Mouse (Mus musculus) CD8-positive naive resting alpha-beta T cell, adult 57 days (primary cell): Measurements from ENCODE around the gene Cd3d. TPM values are rescaled to one million over a fixed set of nuclear protein-coding genes. Genes with fewer than 3 reads are reported as not detected.

Experiments
- total RNA-seq: library from RNA; stranded (reverse); gene quantifications from one replicate; pipeline ENCODE4 v1.2.4, GENCODE M21; 2023

The Cd3d gene
- total RNA-seq = 490 TPM

DNA sequence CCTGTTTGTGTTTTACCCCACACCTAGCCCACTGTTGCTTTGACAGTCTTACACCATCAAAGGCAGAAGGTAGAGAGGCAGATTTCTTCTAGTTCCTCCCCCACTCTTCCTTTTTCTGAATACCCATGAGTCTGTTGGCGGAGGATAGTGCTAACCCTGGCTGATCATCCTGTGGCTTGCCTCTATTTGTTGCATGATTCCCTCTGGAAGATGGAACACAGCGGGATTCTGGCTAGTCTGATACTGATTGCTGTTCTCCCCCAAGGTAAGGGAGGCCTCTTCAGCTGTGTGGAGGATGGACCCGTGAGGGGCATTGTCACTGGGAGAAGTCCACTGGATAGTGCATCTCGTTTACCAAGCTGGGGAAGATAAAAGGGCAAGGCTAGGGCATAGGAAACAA, at the start of gene Cd3d:
Cd3d (plus strand) TSS at position 111 of the 400 bp plus-strand sequence.

DNA sequence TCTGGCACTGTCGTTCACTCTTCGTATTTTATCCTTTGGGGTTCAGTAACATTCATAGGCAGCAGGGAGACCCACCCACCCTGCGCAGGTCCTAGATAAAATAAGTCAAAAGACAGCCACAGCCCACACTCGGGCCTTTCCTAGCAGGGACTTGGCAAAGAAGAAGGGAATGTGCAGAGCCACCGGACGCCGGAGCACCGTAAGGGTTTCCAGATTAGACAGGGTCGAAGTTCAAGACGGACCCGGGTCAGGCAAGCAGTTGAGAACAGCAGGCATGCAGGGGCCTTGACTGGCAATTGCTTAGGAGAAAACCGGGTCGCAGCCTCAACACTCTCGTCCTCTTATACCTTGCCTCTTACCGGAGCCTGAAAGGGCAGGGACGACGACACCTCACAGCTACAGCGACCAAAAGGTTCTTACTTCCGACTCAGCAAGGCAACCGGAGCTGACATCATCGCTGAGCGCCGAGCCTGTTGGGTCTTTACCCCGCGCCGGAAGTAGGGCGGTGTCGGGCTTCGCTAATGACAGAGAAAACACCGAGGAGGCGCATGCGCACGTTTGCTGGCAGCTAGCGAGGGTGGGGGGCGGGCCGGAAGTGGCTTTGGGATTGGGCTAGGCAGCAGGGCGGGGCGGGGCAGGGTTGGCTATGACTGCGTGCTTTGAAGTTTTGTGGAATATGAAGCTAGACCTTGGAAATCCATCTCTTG, 16.3 kb upstream of the Cd3d start, which contains the start of gene Ube4a:
Ube4a (minus strand) TSS at position 475 of the 707 bp plus-strand sequence.

DNA sequence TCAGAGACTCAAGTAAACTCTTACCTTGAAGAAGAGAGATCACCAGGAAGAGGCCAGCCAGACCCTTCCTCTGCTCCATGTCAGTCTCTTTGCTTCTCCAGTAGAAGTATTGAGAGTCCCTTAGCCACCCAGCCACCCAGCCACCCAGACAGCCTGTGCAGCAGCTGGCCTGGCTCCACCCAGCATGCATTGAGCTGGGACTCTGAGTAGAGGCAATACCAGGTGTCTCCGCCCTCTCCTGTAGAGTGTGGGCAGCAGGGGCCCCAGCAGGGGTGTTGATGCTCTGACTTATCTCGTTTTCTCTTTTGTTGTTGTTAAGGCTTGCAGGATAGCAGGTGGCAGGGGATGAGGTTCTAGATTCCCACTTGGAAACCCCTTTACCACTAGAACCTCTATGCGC, 1.3 kb upstream of the Cd3d start, which contains the start of gene Cd3g:
Cd3g (minus strand) TSS at position 190 of the 400 bp plus-strand sequence.

DNA sequence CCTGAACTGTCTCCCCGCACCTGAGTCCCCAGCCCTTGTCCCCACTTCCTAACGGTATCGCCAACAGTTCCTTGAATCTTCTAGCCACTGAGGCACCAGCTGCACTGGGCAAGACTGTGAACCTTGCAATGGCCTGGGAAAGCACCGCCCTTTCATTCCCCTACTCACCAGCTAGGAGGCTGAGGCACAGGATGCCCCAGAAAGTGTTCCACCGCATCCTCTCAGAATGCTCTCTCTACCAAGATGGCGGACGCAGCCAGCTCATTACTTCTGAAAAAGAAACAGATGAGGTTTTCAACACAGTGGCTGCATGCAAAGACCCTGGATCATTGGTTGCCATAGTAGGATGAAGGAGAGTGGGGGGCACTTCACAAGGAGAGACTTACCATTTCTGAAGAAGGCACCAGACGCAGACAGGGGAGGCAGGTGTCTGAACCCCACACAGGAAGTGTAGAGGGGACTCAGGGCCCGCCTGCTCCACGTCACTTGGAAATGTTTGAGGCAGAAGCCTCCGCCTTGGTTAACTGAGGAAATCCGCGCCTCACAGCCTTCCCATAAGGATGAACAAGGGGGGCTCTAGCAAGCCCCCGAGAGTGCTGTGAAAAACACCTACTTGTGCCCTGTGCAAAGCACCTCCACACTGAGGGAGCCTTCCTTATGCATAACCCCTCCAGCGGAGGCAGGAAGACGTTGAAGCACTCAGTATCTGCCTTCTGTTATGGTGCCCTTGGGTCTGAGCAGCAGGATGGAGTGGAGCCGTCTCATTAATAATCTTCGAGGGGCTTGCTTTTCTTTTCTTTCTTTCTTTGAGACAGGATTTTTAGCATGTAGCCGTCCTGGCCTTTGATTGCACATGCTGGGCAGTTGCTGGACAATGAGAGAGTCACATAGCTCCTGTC, 27.8 kb downstream of the Cd3d start, which contains the start of gene Cd3e:
Cd3e (minus strand) TSS at position 448 of the 899 bp plus-strand sequence.

Other genes with a start within 250 kb of the Cd3d start
- not detected for gene Phldb1, start 246.6 kb upstream of the Cd3d start, total RNA-seq
- gene Arcn1, start 213.9 kb upstream of the Cd3d start, total RNA-seq = 112 TPM
- gene Ift46, start 213.9 kb upstream of the Cd3d start, total RNA-seq = 67.6 TPM
- not detected for gene Tmem25, start 182.5 kb upstream of the Cd3d start, total RNA-seq
- 4.5 TPM for gene Ttc36, start 178.7 kb upstream of the Cd3d start, total RNA-seq
- 135 TPM for gene Kmt2a, start 100.5 kb upstream of the Cd3d start, total RNA-seq
- 149 TPM for gene Atp5l, start 61.0 kb upstream of the Cd3d start, total RNA-seq
- 110 TPM for gene Ube4a, start 16.2 kb upstream of the Cd3d start, total RNA-seq
- 495 TPM for gene Cd3g, start 1.4 kb upstream of the Cd3d start, total RNA-seq
- 830 TPM for gene Cd3e, start 27.8 kb downstream of the Cd3d start, total RNA-seq
- 0.37 TPM for gene Mpzl2, start 58.0 kb downstream of the Cd3d start, total RNA-seq
- gene Mpzl3, start 73.4 kb downstream of the Cd3d start, total RNA-seq = 9.8 TPM
- 39.0 TPM for gene Jaml, start 97.4 kb downstream of the Cd3d start, total RNA-seq
- gene Scn2b, start 136.0 kb downstream of the Cd3d start, total RNA-seq = 0.21 TPM
- 0.31 TPM for gene Scn4b, start 156.6 kb downstream of the Cd3d start, total RNA-seq
- not detected for gene BC049352, start 200.2 kb downstream of the Cd3d start, total RNA-seq
- gene Tmprss4, start 222.3 kb downstream of the Cd3d start, total RNA-seq = not detected